Mouse (Mus musculus): Measurements from ENCODE around the gene Gast.
"Not testable (repeated sequence)": the region's sequence is repeated elsewhere in the genome, so short reads cannot be mapped to it uniquely, and the experiment has no call there.

Gene Gast

GRCm38 (mm10) chr11:100333944-100334457 is at the start of gene Gast:
Gene Gast (plus strand): TSS chr11:100334407.
- no peak for DNase-seq

- DNase-seq, result no peak
Observed at GRCm38 (mm10) chr11:100284988-100285387, 49.2 kb upstream of the Gast start.

GRCm38 (mm10) chr11:100287024-100287423 is 47.2 kb upstream of the Gast start:
- DNase-seq, result peak in 1 of 2 experiments; percentile 27

- no peak for DNase-seq
Observed at GRCm38 (mm10) chr11:100288942-100289341, 45.3 kb upstream of the Gast start.

- no peak for DNase-seq
Observed at GRCm38 (mm10) chr11:100290235-100290634, 44.0 kb upstream of the Gast start.

GRCm38 (mm10) chr11:100292884-100293283 is 41.3 kb upstream of the Gast start:
- no peak for DNase-seq

GRCm38 (mm10) chr11:100295308-100295707 is 38.9 kb upstream of the Gast start:
- DNase-seq, result peak; percentile 92 to 95

- peak; percentile 47 to 65 for DNase-seq
Observed at GRCm38 (mm10) chr11:100297801-100298200, 36.4 kb upstream of the Gast start.

- peak; percentile 92 to 96 for DNase-seq
Observed at GRCm38 (mm10) chr11:100298274-100299036, 35.8 kb upstream of the Gast start.

- peak; percentile 84 to 88 for DNase-seq
Observed at GRCm38 (mm10) chr11:100300293-100300692, 33.9 kb upstream of the Gast start.

GRCm38 (mm10) chr11:100301292-100301691 is 32.9 kb upstream of the Gast start:
- no peak for DNase-seq

GRCm38 (mm10) chr11:100307900-100308299 is 26.3 kb upstream of the Gast start:
- no peak for DNase-seq

- DNase-seq, result not testable (repeated sequence)
Observed at GRCm38 (mm10) chr11:100308672-100309071, 25.5 kb upstream of the Gast start.

GRCm38 (mm10) chr11:100311656-100312055 is 22.6 kb upstream of the Gast start:
- no peak for DNase-seq

GRCm38 (mm10) chr11:100312096-100312679 is 22.0 kb upstream of the Gast start:
- DNase-seq, result peak in 1 of 2 experiments; percentile 52

- no peak for DNase-seq
Observed at GRCm38 (mm10) chr11:100313424-100313823, 20.8 kb upstream of the Gast start.

- no peak for DNase-seq
Observed at GRCm38 (mm10) chr11:100315439-100315838, 18.8 kb upstream of the Gast start.

- no peak for DNase-seq
Observed at GRCm38 (mm10) chr11:100317826-100318380, 16.3 kb upstream of the Gast start.

- peak; percentile 36 to 51 for DNase-seq
Observed at GRCm38 (mm10) chr11:100318529-100319451, 15.4 kb upstream of the Gast start.

GRCm38 (mm10) chr11:100319492-100320171 is 14.6 kb upstream of the Gast start, which contains the start of gene Eif1:
Gene Eif1 (plus strand): TSS chr11:100319885.
- peak; percentile 100 for DNase-seq

GRCm38 (mm10) chr11:100320172-100320630 is 14.0 kb upstream of the Gast start:
- peak; percentile 98 for DNase-seq
